Mouse (Mus musculus) naive thymus-derived CD4-positive, alpha-beta T cell, adult 2 months (primary cell): Measurements from ENCODE around the gene Camk1g.

ENCODE experiments used
- DNase-seq: peaks from one replicate; pipeline ENCODE4 v3.0.0-alpha.2; 2011; ENCODE audit warnings: low read depth

The Camk1g gene

DNA sequence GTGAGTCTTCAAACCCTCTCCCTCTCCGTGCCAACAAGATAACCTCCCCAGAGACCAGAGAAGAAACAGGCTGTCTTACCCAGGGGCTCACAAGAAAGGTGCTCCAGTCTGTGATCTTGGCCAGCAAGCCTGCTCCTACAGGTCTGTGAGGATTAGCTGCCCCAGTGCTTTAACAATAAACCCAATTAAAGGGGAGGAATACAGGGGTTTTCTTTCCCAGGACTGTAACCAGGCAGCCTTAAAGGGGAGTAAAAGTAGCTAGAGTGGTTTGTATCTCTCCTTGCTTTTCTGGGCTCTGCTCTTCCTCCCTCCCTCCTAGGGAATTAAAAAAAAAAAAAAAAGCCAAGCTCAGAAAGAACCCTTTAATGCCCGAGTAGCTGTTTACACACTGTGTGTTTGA, at the start of gene Camk1g:
Gene Camk1g (minus strand): TSS at position 203 of the 400 bp plus-strand sequence.
- DNase-seq, result no peak

DNA sequence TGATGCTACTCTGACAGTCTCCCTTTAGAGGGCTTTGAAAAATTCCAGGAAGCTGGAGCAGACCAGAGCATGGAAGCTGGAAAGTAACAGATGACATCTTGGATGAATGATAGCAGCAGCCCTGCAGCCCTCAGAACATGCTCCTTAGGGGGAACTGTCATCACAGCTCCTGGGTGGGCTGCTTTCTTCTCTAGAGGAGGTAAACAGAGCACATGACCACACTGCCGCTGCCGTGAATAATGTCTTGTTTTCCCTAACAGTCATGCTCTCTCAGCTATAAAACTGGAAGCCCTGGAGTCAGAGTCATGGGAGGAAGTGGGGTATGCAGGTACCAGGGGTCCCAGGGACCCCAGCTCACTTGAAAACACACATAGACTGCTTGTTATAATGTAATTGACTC, 49.1 kb upstream of the Camk1g start:
- DNase-seq, result no peak

DNA sequence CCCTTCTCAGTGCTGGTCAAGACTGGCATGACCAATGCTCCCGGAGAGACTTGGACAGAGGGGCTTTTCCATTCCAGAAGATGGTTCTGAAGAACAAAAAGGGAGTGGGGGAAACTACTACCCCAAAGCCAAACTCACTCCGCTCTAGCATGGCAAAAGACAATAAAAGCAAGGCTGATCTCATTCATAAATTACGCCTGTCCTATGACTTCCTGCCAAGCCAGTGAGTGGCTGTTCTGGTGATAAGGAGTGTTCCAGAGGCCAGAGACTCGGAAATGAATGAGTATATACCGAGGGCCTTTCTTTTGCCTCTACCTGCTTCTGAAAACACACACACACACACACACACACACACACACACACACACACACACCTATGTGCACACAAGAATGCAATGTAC, 48.6 kb upstream of the Camk1g start:
- DNase-seq, result no peak

DNA sequence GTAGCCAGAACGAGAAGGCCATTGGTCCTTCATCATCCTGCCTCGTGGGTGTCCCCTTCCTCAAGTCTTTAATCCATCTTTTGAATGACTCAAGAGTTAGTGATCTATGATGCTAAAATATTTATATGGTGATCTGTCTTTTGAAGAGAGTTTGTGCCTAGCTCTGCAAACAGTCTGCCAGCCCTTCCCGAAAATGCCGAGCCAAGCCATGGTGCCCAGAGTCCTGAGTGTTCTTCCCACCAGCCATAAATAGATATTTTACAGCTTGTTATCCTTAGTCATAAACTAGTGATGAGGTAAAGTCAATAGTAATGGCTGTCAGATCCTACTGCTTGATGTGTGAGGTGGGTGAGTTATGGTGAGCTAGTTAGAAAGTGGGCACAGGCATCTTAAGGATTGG, 44.0 kb upstream of the Camk1g start:
- DNase-seq, result no peak

DNA sequence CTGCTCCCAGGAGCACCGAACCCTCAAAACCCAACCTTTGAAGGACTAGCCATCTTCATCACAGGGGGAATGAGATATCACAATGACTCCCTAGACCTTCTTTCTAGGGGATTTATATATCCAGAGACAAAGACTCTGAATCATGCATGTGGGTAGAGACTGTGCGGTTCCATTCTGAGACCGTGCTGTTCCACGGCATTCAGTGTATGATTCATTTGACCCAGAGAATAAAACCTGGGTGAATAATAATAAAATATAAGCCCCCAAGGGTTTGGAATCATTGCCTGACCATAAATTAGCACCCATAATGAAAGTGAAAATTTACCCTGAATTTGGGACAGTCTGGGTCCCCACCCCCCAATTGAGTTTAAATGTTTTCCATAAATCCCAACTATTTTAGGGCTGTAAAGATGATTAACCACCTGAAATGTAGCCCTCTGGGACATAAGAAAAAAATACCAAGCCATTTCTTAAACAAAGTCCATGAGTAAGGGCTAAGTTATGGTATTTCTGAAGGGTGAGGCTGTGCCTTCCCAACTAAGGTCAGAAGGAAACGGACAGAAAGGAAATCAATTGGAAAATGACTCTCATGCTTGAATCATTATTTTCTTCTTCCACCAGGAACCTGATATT, 43.4 kb upstream of the Camk1g start:
- DNase-seq, result no peak

DNA sequence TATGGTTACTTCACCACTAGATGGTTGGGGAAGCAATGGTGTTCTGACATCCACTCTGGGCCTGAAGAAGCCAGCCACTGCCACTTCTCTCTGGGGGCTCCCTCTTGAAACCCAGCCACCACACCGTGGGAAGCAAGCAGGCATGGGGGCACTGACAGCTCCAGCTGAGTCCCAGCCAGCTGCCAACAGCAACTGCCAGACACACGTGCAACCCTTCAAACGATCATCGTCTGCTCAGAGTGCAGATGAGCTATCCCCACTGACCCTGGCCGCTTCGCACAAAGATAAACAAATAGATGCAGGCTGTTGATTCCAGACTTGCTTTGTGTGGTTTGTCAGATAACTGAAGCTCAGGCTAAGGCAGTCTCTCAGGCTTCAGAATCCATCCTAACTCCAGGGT, 37.4 kb upstream of the Camk1g start:
- no peak for DNase-seq

DNA sequence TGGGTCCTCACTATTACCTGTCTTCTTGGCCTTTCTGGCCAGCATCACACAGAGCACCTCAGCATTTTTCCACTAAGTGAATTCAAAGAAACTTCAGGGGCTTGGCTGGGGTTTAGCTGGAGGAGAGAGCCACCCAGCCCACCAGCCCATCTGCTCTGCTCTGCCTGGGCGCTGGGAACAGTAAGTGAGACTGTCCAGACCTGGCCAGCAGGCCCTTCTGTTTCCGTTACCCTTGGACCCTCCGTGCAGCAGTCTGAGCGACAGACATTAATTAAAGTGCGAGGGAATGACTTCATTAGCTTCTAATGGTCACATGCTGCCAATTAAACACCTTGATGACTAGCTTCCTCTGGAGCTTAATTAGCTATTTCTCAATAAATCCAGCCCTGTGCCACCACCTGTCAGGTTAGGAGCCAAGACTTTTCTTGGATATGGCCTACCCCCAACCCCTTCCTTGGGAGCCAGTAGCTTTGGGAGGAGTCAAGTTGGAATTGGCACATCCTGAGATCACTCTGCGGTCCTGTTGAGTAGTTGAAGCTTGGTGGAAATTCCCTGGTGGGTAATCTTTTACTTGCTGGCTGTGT, 36.1 kb upstream of the Camk1g start:
- no peak for DNase-seq

DNA sequence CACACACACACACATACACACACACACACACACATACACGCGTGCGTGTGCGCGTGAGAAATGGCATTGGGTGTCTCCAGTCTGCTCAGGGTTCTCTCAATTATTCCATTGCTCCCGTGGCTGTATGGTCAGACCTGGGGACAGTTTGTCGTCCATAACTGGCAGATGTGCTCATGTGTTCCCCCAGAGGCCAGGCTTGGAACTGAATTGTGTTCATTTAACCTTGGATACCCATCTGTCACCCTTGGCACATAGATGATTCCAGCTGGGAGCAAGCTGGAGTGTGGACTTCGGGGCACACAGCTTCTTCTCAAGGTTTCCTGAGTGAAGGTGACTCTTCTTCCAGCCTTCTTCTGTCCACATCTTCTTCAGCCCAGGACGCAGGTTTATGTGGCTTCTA, 31.6 kb upstream of the Camk1g start:
- no peak for DNase-seq

DNA sequence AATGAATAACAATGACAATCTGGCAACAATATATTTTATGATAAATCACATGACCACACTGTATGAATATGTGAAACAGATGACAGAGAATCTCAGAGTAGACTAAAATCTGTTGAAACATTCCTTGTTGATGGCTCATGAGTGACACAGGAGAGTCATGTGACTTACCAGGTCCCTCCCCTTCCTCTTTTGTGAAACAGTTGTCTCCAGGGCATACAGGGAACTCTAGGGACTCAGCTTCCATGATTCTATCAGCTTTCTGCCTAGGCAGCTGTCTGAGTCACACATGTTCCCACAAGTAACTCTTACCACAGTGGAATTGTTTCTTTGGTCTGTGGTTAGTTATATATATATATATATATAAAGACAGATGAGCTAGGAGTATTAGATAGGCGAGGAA, 30.2 kb upstream of the Camk1g start:
- no peak for DNase-seq

DNA sequence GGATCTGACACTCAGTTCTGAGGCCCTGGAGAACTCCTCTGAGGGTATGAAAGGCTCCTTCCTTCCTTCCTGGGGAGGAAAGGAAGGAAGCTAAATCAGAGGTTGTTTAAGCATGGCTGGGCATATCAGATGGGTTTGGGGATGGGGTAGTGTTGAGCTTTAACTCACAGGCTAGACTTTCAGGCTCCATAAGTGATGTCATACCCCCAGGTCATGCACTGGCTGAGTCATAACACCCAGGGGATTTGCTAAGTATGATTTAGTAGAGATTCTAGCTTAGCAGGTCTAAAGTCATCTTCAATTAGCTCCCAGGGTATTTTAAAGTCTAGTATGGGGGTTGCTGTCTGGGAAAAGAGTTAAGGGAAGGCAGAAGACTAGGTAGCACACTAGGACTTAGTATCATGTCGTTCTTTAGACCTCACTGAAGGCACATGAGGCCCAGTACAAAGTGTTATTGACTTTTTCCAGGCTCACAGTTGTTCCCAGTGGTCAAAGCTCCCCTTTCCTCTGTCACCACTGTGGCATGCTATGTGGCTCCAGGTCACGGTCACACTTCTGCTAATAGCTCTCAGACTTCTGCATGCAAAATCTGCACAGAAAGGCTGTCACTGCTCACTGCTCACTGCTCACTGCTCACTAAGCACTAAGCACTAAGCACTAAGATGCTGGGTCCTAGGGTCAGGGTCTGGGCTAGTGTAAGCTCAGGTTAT, 28.8 kb upstream of the Camk1g start:
- no peak for DNase-seq

DNA sequence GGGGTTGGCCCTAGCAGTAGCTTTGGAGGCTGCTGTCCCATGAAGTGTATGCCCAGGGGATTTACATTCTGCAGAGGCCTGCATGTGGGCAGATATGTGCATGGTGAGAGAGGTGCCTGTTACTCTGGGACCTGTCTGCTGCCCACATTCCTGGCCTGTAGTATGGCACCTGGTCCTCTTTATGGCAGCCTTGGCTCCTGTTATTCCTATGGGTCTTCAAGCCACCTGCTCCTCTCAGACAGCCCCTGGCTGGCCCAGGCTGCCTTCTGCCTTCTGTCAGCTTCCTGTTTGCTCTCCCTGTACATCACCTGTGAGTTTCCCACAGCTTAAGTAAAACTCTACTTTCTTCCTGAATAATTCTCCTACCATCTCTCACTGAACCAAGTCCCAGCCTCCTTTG, 27.0 kb upstream of the Camk1g start:
- DNase-seq, result no peak

DNA sequence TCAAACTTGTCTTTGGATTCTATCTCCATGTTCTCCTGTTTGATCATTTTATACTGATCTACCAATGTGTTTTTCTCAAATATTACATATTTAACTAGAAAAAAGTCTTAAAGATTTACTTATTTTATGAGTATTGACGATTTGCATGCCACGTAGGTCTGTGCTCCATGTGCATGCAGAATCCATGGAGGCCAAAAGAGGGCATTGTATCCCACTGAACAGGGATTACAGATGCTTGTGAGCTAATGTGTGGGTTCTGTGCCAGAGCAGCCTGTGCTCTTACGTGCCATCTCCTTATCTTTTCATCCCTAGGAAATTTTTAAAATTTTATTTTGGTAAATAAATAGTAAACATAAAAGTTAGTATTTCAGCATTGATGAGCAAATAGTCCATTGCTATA, 22.2 kb upstream of the Camk1g start:
- DNase-seq, result no peak

DNA sequence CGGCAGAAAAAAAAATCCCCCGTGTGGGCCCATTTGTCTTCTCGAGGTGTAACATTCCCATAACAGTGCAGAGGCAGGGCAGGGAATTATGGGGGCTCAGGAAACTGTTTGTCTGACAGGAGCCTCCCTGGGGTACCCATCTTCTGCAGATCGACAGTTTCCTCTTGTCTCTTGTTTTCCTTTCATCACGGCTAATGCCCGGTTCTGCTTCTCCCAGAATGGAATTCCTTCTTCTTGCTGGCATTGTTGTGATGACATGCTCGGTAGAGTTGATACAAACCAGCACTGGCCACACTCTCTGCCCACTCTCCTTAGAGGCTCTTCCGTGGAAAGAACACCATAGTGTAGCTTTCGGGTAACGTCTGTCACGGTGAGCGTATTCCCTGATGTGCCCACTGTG, 19.9 kb upstream of the Camk1g start:
- DNase-seq, result no peak

DNA sequence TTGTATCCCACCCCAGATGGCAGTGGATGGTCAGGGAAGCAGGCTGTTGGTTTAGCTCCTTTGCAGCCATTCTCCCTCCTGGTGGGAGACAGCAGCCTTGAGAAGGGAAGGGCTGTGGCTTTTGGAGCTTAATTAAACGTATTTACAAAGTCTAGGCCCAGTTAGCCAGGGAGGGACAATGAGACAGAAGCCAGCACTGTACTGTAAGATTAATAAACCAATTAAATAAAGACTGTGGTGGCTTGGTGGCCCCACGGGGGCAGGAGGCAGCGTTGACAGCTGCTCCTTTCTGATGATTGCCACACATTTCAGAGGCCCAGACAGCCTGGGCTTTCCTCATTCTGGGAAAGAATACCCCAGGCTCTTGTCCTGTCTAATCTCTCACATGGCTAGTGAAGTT, 19.4 kb upstream of the Camk1g start:
- no peak for DNase-seq

DNA sequence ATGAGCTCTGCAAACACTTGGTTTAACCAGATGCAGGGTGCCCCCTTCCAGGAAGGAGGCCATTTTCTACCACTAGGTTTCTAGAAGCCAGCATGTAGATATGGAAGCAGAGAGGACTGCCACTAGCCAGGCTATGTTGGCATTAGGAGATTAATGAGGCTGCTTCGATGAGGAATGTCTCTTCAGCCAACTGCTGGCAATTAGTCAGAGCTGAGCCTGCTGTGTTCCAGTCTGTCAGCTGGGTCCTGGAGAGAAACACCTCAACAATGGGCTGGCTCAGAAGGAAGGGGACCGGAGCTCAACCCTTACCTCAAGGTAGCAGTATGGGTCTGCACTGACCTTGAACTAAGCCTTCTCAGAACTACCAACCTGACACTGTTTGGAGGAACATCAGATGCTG, 17.1 kb upstream of the Camk1g start:
- no peak for DNase-seq

DNA sequence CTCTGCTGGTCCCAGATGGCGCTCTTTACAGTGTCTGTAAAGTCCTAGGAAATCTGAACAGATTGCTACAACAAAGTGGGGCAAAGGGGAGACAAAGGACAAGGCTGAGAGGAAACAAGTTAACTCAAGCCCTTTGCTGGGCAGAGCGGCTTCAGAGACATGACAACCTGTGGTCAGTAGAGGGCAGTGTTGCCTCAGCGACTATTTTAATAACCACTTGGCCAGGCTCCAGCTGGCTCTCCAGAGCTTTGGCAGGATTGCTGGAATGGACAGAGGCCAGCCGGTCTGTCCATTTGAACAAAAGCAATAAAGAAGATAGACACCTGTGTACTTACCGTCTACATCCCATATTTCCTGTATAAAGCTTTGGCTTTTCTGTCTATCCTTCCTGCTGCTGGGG, 16.0 kb upstream of the Camk1g start:
- peak; percentile 80 for DNase-seq

DNA sequence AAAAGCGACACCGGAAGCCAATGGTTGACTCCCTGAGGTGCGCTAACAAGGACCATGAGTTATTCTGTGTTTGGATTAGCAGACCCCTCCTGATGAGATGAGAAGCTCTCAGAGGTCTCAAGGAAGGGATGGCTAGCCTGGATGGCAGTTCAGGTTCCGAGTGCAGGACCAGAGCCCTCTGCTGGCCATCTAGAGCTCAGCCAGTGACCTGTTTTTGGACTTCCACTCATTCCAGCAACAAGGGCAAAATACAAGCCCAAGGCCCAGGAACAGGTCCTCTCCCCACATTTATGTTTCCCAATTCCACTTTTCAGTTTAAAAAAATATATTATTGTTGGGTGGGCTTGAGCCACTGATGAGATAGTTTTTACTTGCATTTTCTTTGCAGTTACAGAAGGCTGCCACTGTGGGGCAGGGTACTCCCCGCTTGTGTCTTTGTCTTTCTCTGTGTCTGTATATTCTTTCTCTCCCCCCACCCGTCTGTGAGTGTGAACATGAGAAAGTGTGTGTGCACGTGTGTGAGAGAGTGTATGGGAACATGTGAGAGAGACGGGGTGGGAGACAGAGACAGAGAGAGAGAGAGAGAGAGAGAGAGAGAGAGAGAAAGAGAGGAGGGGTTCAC, 12.9 kb upstream of the Camk1g start:
- peak; percentile 65 for DNase-seq

DNA sequence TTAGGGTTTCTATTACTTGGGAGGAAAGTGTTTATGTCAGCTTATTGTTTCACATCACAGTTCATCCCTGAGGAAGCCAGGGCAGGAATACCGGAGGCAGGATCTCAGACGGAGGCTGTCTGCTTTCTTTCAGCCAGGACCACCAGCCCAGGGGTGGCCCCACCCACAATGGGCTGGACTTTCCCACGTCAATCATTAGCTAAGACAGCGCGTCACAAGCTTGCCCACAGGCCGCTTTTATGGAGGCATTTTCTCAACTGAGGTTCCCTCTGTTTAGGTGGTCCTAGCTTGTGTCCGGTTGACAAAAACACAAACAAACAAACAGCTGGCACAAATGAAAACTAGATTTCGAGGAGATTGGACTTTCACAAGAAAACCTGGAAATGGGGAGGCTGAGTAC, 12.3 kb upstream of the Camk1g start:
- peak; percentile 41 for DNase-seq

DNA sequence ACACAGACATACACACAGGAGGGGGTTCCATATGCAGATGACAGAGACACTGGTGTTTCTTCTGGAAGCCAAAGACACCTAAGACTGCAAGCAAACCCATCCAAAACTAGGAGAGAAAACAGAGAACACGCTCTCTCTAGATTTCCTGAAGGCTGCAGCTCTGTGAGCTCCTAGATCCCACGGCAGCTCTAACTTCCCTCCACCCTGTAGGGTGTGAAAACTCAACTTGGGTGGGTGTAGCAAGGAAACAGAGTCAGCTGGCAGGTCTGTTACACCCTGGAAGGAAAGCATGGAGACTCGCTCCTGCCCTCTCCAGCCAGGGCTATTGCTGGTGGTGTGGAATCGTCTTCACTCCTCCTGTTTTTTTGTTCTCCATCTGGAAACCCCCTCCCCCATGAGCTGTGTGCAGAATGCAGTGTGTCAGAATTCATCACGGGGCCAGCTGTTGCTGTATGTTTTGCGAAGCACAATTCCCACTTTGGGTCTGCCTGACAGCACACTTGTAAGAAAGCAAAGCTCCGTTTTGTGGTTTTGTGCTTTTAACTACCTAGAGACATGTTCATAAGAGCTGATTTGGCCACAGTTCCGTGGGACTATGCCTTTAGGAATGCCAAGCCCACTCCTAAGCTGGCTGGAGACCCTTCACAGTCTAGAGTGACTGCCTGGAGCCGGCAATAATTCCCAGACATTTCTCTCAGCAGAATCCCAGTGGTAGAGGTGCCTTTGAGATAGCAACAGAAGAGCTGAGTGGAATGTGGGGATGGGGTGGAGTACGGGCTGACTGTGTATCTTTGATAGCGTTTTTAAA, 11.7 kb upstream of the Camk1g start:
- no peak for DNase-seq

DNA sequence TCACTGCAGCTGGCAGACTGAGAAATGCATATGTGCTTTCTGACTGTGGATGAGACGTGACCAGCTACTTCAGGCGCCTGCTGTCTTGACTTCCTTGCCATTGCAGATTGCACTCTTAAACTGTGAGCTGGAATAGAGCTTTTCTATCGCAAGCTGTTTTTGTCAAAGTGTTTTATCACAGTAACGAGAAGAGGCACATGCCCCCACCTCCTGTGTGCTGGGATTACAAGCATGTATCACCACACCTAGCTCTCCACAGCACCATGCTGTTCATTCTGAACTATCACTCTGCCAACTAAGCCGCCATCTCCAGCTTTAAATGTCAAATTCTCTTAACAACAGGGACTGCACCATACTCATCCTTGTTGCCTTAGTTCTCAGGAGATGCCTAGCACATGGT, 10.8 kb upstream of the Camk1g start:
- no peak for DNase-seq

DNA sequence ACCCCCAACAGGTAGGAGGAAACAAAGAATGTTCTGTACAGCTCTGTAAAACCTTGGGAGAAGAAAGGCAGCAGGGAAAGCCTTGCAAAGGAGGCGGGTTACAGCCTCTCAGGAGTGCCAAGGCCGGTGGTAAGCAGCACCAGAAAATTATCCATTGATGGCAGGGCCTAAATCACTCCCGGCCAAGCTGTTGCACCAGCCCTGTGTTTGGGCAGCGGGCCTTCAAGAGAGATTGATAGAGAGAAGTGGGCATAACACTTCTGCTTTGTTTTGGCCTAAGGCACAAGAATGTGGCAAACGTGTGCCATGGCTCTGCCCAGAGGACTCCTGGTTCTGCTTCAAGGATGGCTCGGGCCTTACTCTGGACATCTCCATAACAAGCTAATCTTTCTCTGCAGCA, 9.5 kb upstream of the Camk1g start:
- no peak for DNase-seq

DNA sequence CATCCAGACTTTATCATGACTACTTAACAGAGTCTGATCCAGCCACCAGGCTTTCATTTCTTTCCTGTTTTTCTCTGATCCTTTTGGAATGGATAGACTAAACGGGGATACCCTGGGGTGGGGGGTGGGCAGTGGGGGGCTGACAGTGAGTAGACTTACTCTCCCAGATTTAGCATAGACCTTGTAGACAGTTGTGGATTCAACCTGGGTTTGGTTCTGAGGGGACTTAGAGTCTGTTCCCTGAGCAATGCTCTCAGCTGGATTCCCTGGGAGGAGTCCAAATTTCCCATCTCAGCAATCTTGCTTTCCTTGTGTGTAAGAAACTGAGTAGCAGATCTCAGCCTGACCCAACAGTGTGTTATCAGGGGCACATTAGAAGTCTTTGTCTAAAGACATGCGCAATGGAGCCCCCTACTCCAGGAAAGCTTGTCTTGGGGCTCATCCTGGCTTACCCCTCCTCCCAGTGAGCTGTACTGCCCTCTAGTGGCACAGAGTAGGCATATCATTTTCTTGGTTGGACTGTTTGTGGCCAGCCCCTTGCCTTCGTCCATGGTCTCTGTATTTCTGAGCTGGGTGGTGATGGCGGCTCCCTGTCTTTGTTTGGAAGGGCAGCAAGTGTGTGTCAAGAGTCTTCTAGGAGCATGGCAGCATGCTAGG, 6.5 kb upstream of the Camk1g start:
- peak; percentile 80 for DNase-seq
